Mouse (Mus musculus): ENCODE data around the gene Triobp. TPM values are rescaled to one million over a fixed set of nuclear protein-coding genes. Genes with fewer than 3 reads are reported as not detected.

Gene Triobp
- total and polyA plus RNA-seq, 3 experiments = 22.0 to 30.9 (median 24.4) TPM

DNA sequence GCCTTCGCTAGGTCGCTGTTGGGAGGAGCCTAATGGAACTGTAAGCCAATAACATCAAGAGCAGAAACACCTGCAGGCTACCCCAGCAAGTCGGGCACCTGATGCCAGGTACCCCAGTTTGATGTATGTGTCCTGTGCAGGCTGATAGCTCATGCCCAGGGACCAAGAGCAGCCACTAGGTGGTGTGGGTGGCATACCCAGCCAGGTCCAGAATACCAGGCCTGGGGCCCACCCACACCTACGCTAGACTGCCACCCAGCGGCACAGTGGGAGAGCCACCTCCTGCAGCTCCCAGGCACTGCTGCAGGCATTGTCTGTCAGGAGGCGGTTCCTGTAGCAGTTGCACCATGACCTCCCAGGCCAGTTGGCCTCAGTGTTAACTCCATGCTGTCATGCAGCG is 91.3 kb downstream of the Triobp start:
- no peaks in the 10 kb centered on the region for H3K36me3 ChIP-seq (ENCODE audit: control insufficient read depth, insufficient read depth, low read length)
- WGBS = 24% methylated on average over 7 of the region's 7 CpGs
- H3K4me1 ChIP-seq (ENCODE audit: control insufficient read depth, insufficient read depth, low read length) = peaks cover 4% of the 10 kb centered on the region
- no peak overlapping the region for H3K27ac ChIP-seq
- peaks cover 14% of the 10 kb centered on the region for H3K27me3 ChIP-seq (ENCODE audit: control insufficient read depth, insufficient read depth, low read length)
- H3K9ac ChIP-seq (ENCODE audit: low read depth, low read length) = no peak overlapping the region
- peak; percentile 65 to 80 for DNase-seq
- TF ChIP-seq POLR2A (IDR thresholded peaks at IDR 0.05; ENCODE audit: insufficient read depth, low read depth, low read length) (no peak), CTCF (IDR thresholded peaks at IDR 0.05) (peak; percentile 90), EP300 (IDR thresholded peaks at IDR 0.05; ENCODE audit: insufficient read depth, low read depth, low read length) (0 out of 2 replicates have a peak, but pooled peaks have one; percentile 61)
- no peaks in the 10 kb centered on the region for H3K79me2 ChIP-seq (replicated peaks; ENCODE audit: control insufficient read depth, insufficient read depth, low read length)
- intact Hi-C loops (cut with DNase I) = loop anchor here (2.0 kb wide), 1 partner anchor 110 kb away; no protein-coding TSS in a partner anchor
- no peak overlapping the region for H3K4me3 ChIP-seq

DNA sequence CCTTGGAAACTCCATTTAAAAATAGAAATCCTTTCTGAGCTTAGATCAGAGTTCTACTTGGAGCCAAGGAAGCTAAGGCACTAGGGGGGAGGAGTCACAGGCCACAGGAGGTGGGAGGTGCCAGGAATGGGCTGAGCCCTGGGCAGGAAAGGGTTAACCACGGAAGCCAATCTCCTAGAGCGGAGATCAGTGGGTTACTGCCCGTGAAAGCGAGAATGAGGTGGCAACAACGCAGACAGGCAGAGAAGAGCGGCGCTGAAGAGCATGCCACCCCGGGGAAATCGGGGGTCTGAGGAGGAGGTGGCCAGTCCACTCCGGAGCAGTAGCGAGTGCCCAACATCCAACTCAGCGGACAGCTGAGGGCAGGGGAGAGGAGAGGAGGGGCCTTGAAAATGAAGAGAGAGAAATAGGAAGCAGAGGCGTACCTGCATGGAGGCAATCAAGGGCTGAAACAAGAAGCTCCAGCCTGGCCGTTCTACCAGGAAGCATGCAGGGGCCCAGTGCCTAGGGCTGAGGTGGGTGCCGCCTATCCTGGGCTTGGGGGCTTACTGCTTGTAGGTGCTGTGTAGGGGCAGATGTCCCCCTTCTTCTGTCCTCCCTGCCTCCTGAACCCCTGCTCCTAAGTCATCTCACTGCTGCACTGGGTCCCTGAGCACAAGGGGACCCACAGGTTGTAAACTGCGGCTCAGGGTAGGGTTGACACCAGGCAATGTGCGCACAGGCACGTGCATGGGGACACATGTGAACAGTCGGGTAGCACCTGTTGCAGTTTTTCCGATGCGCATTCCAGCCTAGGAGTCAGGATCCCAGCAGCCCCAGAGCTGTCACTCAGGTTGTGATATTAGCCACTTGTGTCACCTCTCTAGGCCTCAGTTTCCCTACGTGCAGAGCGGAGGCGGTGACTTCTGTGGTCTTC is 93.2 kb downstream of the Triobp start:
- H3K79me2 ChIP-seq (replicated peaks; ENCODE audit: control insufficient read depth, insufficient read depth, low read length) = no peaks in the 10 kb centered on the region
- no peak overlapping the region for H3K27ac ChIP-seq
- DNase-seq = no peak
- H3K4me1 ChIP-seq (ENCODE audit: control insufficient read depth, insufficient read depth, low read length) = peaks cover 4% of the 10 kb centered on the region
- no peak for TF ChIP-seq EP300 (IDR thresholded peaks at IDR 0.05; ENCODE audit: insufficient read depth, low read depth, low read length)
- TF ChIP-seq CTCF (IDR thresholded peaks at IDR 0.05) = no peak
- no peak for TF ChIP-seq POLR2A (IDR thresholded peaks at IDR 0.05; ENCODE audit: insufficient read depth, low read depth, low read length)
- H3K4me3 ChIP-seq = no peak overlapping the region
- H3K9ac ChIP-seq (ENCODE audit: low read depth, low read length) = no peak overlapping the region
- no peaks in the 10 kb centered on the region for H3K36me3 ChIP-seq (ENCODE audit: control insufficient read depth, insufficient read depth, low read length)
- 27% methylated on average over 24 of the region's 24 CpGs for WGBS
- peaks cover 14% of the 10 kb centered on the region for H3K27me3 ChIP-seq (ENCODE audit: control insufficient read depth, insufficient read depth, low read length)
- intact Hi-C loops (cut with DNase I) = no loop called here

DNA sequence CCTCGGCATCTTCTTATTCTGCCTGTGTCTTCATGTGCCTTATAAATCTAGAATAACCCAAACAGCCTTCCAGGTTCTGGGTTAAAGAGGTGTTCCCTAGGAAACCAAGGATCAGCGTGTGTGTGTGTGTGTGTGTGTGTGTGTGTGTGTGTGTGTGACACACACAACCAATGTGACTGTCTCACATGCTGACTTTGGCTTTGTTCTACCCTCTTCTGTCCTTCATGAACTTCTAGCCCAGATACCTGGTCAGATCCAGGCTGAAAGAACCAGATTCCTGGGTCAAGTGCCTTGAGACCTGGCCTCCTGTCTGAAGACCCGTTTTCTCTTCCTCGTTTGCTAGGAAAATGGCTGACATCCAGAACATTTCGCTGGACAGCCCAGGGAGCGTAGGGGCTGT is 94.1 kb downstream of the Triobp start, which contains the start of gene Galr3:
Galr3 (plus strand) TSS at position 301 of the 400 bp plus-strand sequence.
- H3K4me1 ChIP-seq (ENCODE audit: control insufficient read depth, insufficient read depth, low read length) = peaks cover 4% of the 10 kb centered on the region
- WGBS = 75% methylated on average over 6 of the region's 6 CpGs
- no peak within 1 kb of the TSS for H3K27ac ChIP-seq
- TF ChIP-seq POLR2A (IDR thresholded peaks at IDR 0.05; ENCODE audit: insufficient read depth, low read depth, low read length) (no peak), EP300 (IDR thresholded peaks at IDR 0.05; ENCODE audit: insufficient read depth, low read depth, low read length) (no peak), CTCF (IDR thresholded peaks at IDR 0.05) (no peak)
- DNase-seq = no peak
- peak within 1 kb of the TSS; percentile 46 for H3K4me3 ChIP-seq
- H3K9ac ChIP-seq (ENCODE audit: low read depth, low read length) = peak within 1 kb of the TSS; percentile 44
- intact Hi-C loops (cut with DNase I) = no loop called here
- H3K27me3 ChIP-seq (ENCODE audit: control insufficient read depth, insufficient read depth, low read length) = peaks cover 14% of the 10 kb centered on the region
- H3K36me3 ChIP-seq (ENCODE audit: control insufficient read depth, insufficient read depth, low read length) = no peaks in the 10 kb centered on the region
- H3K79me2 ChIP-seq (replicated peaks; ENCODE audit: control insufficient read depth, insufficient read depth, low read length) = no peaks in the 10 kb centered on the region

DNA sequence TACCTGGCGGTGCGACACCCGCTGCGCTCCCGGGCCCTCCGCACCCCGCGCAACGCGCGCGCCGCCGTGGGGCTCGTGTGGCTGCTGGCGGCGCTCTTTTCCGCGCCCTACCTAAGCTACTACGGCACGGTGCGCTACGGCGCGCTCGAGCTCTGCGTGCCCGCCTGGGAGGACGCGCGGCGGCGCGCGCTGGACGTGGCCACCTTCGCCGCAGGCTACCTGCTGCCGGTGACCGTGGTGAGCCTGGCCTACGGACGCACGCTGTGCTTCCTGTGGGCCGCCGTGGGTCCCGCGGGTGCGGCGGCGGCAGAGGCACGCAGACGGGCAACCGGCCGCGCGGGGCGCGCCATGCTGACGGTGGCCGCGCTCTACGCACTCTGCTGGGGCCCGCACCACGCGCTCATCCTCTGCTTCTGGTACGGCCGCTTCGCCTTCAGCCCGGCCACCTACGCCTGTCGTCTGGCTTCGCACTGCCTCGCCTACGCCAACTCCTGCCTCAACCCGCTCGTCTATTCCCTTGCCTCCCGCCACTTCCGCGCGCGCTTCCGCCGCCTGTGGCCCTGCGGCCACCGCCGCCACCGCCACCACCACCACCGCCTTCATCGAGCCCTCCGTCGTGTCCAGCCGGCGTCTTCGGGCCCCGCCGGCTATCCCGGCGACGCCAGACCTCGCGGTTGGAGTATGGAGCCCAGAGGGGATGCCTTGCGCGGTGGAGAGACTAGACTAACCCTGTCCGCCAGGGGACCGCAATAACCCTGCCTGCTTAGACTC is 95.4 kb downstream of the Triobp start:
- H3K36me3 ChIP-seq (ENCODE audit: control insufficient read depth, insufficient read depth, low read length) = no peaks in the 10 kb centered on the region
- WGBS = 1% methylated on average over 97 of the region's 105 CpGs
- intact Hi-C loops (cut with DNase I) = no loop called here
- DNase-seq = no peak
- peaks cover 14% of the 10 kb centered on the region for H3K27me3 ChIP-seq (ENCODE audit: control insufficient read depth, insufficient read depth, low read length)
- TF ChIP-seq CTCF (IDR thresholded peaks at IDR 0.05) = no peak
- no peak for TF ChIP-seq POLR2A (IDR thresholded peaks at IDR 0.05; ENCODE audit: insufficient read depth, low read depth, low read length)
- no peak for TF ChIP-seq EP300 (IDR thresholded peaks at IDR 0.05; ENCODE audit: insufficient read depth, low read depth, low read length)
- no peaks in the 10 kb centered on the region for H3K79me2 ChIP-seq (replicated peaks; ENCODE audit: control insufficient read depth, insufficient read depth, low read length)
- H3K4me3 ChIP-seq = peak overlapping the region; percentile 46
- H3K4me1 ChIP-seq (ENCODE audit: control insufficient read depth, insufficient read depth, low read length) = peaks cover 3% of the 10 kb centered on the region
- peak overlapping the region; percentile 44 for H3K9ac ChIP-seq (ENCODE audit: low read depth, low read length)
- H3K27ac ChIP-seq = no peak overlapping the region

DNA sequence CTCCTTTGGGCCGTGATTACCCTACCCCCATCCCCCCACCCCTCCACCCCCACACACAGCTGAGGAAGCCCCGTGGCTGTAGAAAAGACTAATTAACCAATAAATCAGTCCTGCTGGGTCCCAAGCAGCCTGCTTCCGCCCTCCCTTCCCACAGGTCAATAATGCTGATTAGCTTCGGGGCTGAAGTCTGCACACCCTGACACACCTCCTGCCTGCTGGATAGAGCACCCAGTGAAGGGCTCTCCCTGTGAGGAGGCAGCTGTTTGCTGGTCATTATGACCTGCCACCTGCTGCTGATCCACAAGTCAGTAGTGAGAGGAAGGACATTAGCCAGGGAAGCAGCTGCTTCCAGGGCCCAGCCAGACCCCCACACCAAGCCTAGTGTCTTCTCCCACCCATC is 97.3 kb downstream of the Triobp start:
- H3K4me1 ChIP-seq (ENCODE audit: control insufficient read depth, insufficient read depth, low read length) = no peaks in the 10 kb centered on the region
- intact Hi-C loops (cut with DNase I) = no loop called here
- peaks cover 14% of the 10 kb centered on the region for H3K27me3 ChIP-seq (ENCODE audit: control insufficient read depth, insufficient read depth, low read length)
- no peak overlapping the region for H3K9ac ChIP-seq (ENCODE audit: low read depth, low read length)
- H3K79me2 ChIP-seq (replicated peaks; ENCODE audit: control insufficient read depth, insufficient read depth, low read length) = no peaks in the 10 kb centered on the region
- no peak for DNase-seq
- TF ChIP-seq POLR2A (IDR thresholded peaks at IDR 0.05; ENCODE audit: insufficient read depth, low read depth, low read length) (no peak), EP300 (IDR thresholded peaks at IDR 0.05; ENCODE audit: insufficient read depth, low read depth, low read length) (no peak), CTCF (IDR thresholded peaks at IDR 0.05) (no peak)
- H3K36me3 ChIP-seq (ENCODE audit: control insufficient read depth, insufficient read depth, low read length) = no peaks in the 10 kb centered on the region
- 51% methylated on average over 4 of the region's 4 CpGs for WGBS
- no peak overlapping the region for H3K4me3 ChIP-seq
- no peak overlapping the region for H3K27ac ChIP-seq
